Mouse (Mus musculus) kidney, embryonic 15.5 days (tissue): Measurements from ENCODE around the gene Vmn2r80. TPM values are rescaled to one million over a fixed set of nuclear protein-coding genes. Genes with fewer than 3 reads are reported as not detected.
"Not testable (repeated sequence)": the region's sequence is repeated elsewhere in the genome, so short reads cannot be mapped to it uniquely, and the experiment has no call there.

ENCODE experiments used
- ATAC-seq: fragments of 200-750 bp; cut with Nextera tagmentation; replicated peaks from 2 replicates; pipeline ENCODE4 v1.8.0; 2017; ENCODE audit warnings: moderate TSS enrichment; ENCODE audit not compliant: low FRiP score
- H3K27ac ChIP-seq: fragments of 300-500 bp; sonication (generic); 2 replicates; pipeline ENCODE4 v1.5.1; 2015; ENCODE audit warnings: mild to moderate bottlenecking, inconsistent platforms
- H3K27me3 ChIP-seq: fragments of 300-500 bp; sonication (generic); 2 replicates; pipeline ENCODE4 v1.6.1; 2015; ENCODE audit warnings: inconsistent platforms
- H3K36me3 ChIP-seq: fragments of 300-500 bp; sonication (generic); 2 replicates; pipeline ENCODE4 v1.6.1; 2015; ENCODE audit warnings: inconsistent platforms
- H3K4me1 ChIP-seq: fragments of 300-500 bp; sonication (generic); 2 replicates; pipeline ENCODE4 v1.6.1; 2015; ENCODE audit warnings: inconsistent platforms
- H3K4me2 ChIP-seq: fragments of 300-500 bp; sonication (generic); 2 replicates; pipeline ENCODE4 v1.6.1; 2015; ENCODE audit warnings: moderate library complexity, mild to moderate bottlenecking, inconsistent platforms
- H3K4me3 ChIP-seq: fragments of 300-500 bp; sonication (generic); replicated peaks from 2 replicates; pipeline ENCODE4 v1.5.1; 2015; ENCODE audit warnings: mild to moderate bottlenecking, inconsistent platforms
- H3K9ac ChIP-seq: fragments of 300-500 bp; sonication (generic); 2 replicates; pipeline ENCODE4 v1.6.1; 2015; ENCODE audit warnings: mild to moderate bottlenecking, inconsistent platforms
- H3K9me3 ChIP-seq: fragments of 300-500 bp; sonication (generic); replicated peaks from 2 replicates; pipeline ENCODE4 v1.6.1; 2016; ENCODE audit warnings: inconsistent platforms
- WGBS: fragments of 180-500 bp; shearing (Covaris S2); methylation state at CpG from one replicate; pipeline ENCODE4 v1.1.7; 2015; ENCODE audit warnings: mixed read lengths; 5-methylcytosine and 5-hydroxymethylcytosine counted together
- polyA plus RNA-seq: library from polyadenylated mRNA; unstranded; fragments of >200 nt; fragmentation: Nextera tagmentation; extraction: Ambion mirVana; gene quantifications from 2 replicates; pipeline ENCODE4 v1.2.1, GENCODE M21; 2015

Vmn2r80 gene
- not detected in 2 replicates for polyA plus RNA-seq

- not testable (repeated sequence) for H3K27me3 ChIP-seq
- WGBS: 76% methylated on average over 4 of the region's 4 CpGs
These were observed at the start of gene Vmn2r80 for GRCm38 (mm10) chr10:79148469-79148868. TSS of gene Vmn2r80 (plus strand) at chr10:79148769.

GRCm38 (mm10) chr10:79106325-79107282, 42.0 kb upstream of the Vmn2r80 start:
- peak overlapping the region; percentile 58 for H3K27ac ChIP-seq
- H3K36me3 ChIP-seq: no peaks in the 10 kb centered on the region
- ATAC-seq: peak; percentile 60; the same call in 1 of the 2 replicates
- H3K27me3 ChIP-seq: no peaks in the 10 kb centered on the region
- H3K4me3 ChIP-seq: no peak overlapping the region
- no peak overlapping the region for H3K9ac ChIP-seq
- no peaks in the 10 kb centered on the region for H3K9me3 ChIP-seq
- H3K4me1 ChIP-seq: peaks cover 7% of the 10 kb centered on the region
- no peak overlapping the region for H3K4me2 ChIP-seq
- WGBS: 65% methylated on average over 8 of the region's 8 CpGs

More at GRCm38 (mm10) chr10:79148469-79148868, at the start of gene Vmn2r80:
- not testable (repeated sequence) for H3K9ac ChIP-seq, H3K27ac ChIP-seq, H3K9me3 ChIP-seq, H3K4me2 ChIP-seq, ATAC-seq, H3K4me3 ChIP-seq, H3K36me3 ChIP-seq, H3K4me1 ChIP-seq

GRCm38 (mm10) chr10:79107531-79107930, 41.0 kb upstream of the Vmn2r80 start:
- no peaks in the 10 kb centered on the region for H3K9me3 ChIP-seq
- no peaks in the 10 kb centered on the region for H3K36me3 ChIP-seq
- no peak for ATAC-seq
- H3K4me3 ChIP-seq: no peak overlapping the region
- H3K27ac ChIP-seq: no peak overlapping the region
- no peak overlapping the region for H3K9ac ChIP-seq
- H3K27me3 ChIP-seq: no peaks in the 10 kb centered on the region
- H3K4me1 ChIP-seq: peaks cover 7% of the 10 kb centered on the region
- WGBS: 73% methylated on average over 2 of the region's 2 CpGs
- H3K4me2 ChIP-seq: no peak overlapping the region

GRCm38 (mm10) chr10:79109156-79109555, 39.4 kb upstream of the Vmn2r80 start:
- Histone ChIP-seq H3K9ac (no peak overlapping the region), H3K9me3 (no peaks in the 10 kb centered on the region), H3K27me3 (no peaks in the 10 kb centered on the region), H3K27ac (no peak overlapping the region), H3K4me1 (peaks cover 7% of the 10 kb centered on the region), H3K36me3 (no peaks in the 10 kb centered on the region), H3K4me3 (no peak overlapping the region), H3K4me2 (no peak overlapping the region)
- WGBS: 90% methylated on average over 1 of the region's 1 CpGs
- ATAC-seq: no peak

GRCm38 (mm10) chr10:79110482-79110881, 38.1 kb upstream of the Vmn2r80 start:
- no peaks in the 10 kb centered on the region for H3K36me3 ChIP-seq
- H3K9ac ChIP-seq: no peak overlapping the region
- no peak overlapping the region for H3K27ac ChIP-seq
- H3K4me2 ChIP-seq: no peak overlapping the region
- no peak for ATAC-seq
- H3K4me1 ChIP-seq: peaks cover 7% of the 10 kb centered on the region
- no peaks in the 10 kb centered on the region for H3K27me3 ChIP-seq
- no peaks in the 10 kb centered on the region for H3K9me3 ChIP-seq
- 90% methylated on average over 5 of the region's 5 CpGs for WGBS
- H3K4me3 ChIP-seq: no peak overlapping the region

- 77% methylated on average over 1 of the region's 1 CpGs for WGBS
- H3K27ac ChIP-seq: no peak overlapping the region
- H3K4me2 ChIP-seq: no peak overlapping the region
- no peaks in the 10 kb centered on the region for H3K27me3 ChIP-seq
- no peak overlapping the region for H3K4me3 ChIP-seq
- no peaks in the 10 kb centered on the region for H3K36me3 ChIP-seq
- peaks cover 4% of the 10 kb centered on the region for H3K4me1 ChIP-seq
- H3K9me3 ChIP-seq: no peaks in the 10 kb centered on the region
- H3K9ac ChIP-seq: no peak overlapping the region
- no peak for ATAC-seq
These were observed 33.5 kb upstream of the Vmn2r80 start for GRCm38 (mm10) chr10:79115085-79115484.

- Histone ChIP-seq H3K9ac (no peak overlapping the region), H3K27me3 (no peaks in the 10 kb centered on the region), H3K9me3 (no peaks in the 10 kb centered on the region), H3K4me3 (no peak overlapping the region), H3K27ac (peak overlapping the region; percentile 76), H3K36me3 (no peaks in the 10 kb centered on the region), H3K4me2 (no peak overlapping the region), H3K4me1 (peaks cover 4% of the 10 kb centered on the region)
- WGBS: 31% methylated on average over 4 of the region's 4 CpGs
- peak; percentile 86 for ATAC-seq
These were observed 32.3 kb upstream of the Vmn2r80 start for GRCm38 (mm10) chr10:79116125-79116849.

- Histone ChIP-seq H3K27me3 (no peaks in the 10 kb centered on the region), H3K4me1 (no peaks in the 10 kb centered on the region), H3K4me3 (no peak overlapping the region), H3K9me3 (no peaks in the 10 kb centered on the region), H3K4me2 (no peak overlapping the region), H3K27ac (no peak overlapping the region), H3K9ac (no peak overlapping the region), H3K36me3 (no peaks in the 10 kb centered on the region)
- ATAC-seq: no peak
These were observed 3.0 kb downstream of the Vmn2r80 start for GRCm38 (mm10) chr10:79151602-79152001.

GRCm38 (mm10) chr10:79199973-79200372, 51.4 kb downstream of the Vmn2r80 start:
- H3K9me3 ChIP-seq, H3K4me3 ChIP-seq, H3K27me3 ChIP-seq, ATAC-seq, H3K4me1 ChIP-seq, H3K27ac ChIP-seq, H3K4me2 ChIP-seq, H3K9ac ChIP-seq, H3K36me3 ChIP-seq: not testable (repeated sequence)
- 83% methylated on average over 1 of the region's 1 CpGs for WGBS

GRCm38 (mm10) chr10:79220432-79220831, 71.9 kb downstream of the Vmn2r80 start:
- Histone ChIP-seq H3K4me2 (no peak overlapping the region), H3K27ac (no peak overlapping the region), H3K9ac (no peak overlapping the region), H3K36me3 (no peaks in the 10 kb centered on the region), H3K9me3 (no peaks in the 10 kb centered on the region), H3K27me3 (no peaks in the 10 kb centered on the region), H3K4me1 (no peaks in the 10 kb centered on the region), H3K4me3 (no peak overlapping the region)
- no peak for ATAC-seq

- Histone ChIP-seq H3K4me2 (no peak overlapping the region), H3K27ac (no peak overlapping the region), H3K4me3 (no peak overlapping the region), H3K36me3 (no peaks in the 10 kb centered on the region), H3K4me1 (no peaks in the 10 kb centered on the region), H3K9ac (no peak overlapping the region), H3K9me3 (no peaks in the 10 kb centered on the region), H3K27me3 (no peaks in the 10 kb centered on the region)
- ATAC-seq: no peak
These were observed 73.0 kb downstream of the Vmn2r80 start for GRCm38 (mm10) chr10:79221606-79222005.

GRCm38 (mm10) chr10:79222214-79222613, 73.6 kb downstream of the Vmn2r80 start:
- WGBS: 76% methylated on average over 7 of the region's 7 CpGs
- H3K4me1 ChIP-seq: no peaks in the 10 kb centered on the region
- H3K36me3 ChIP-seq: no peaks in the 10 kb centered on the region
- no peak overlapping the region for H3K27ac ChIP-seq
- H3K4me2 ChIP-seq: no peak overlapping the region
- no peak overlapping the region for H3K9ac ChIP-seq
- no peak overlapping the region for H3K4me3 ChIP-seq
- no peaks in the 10 kb centered on the region for H3K27me3 ChIP-seq
- no peaks in the 10 kb centered on the region for H3K9me3 ChIP-seq
- no peak for ATAC-seq
